Mouse (Mus musculus) frontal cortex, adult 2 months (tissue): ENCODE measurements around the gene Prl8a2. TPM values are rescaled to one million over a fixed set of nuclear protein-coding genes. Genes with fewer than 3 reads are reported as not detected.
A peak's percentile ranks its signal among the peaks of the same experiment; 100 is the strongest.

ENCODE experiments used
- DNase-seq, 2 experiments: peaks; one replicate each; pipeline ENCODE4 v3.0.0; 2022; ENCODE audit warnings: low spot score in 1 of 2; ENCODE audit errors: extremely low spot score in 1 of 2
- polyA plus RNA-seq: library from polyadenylated mRNA; depleted of rRNA; stranded (reverse); fragments of >200 nt; gene quantifications from 2 replicates; pipeline ENCODE4 v1.2.3, GENCODE M21; 2012; rRNA removed

Prl8a2 gene
- polyA plus RNA-seq = 1.9 and 6.0 TPM in 2 replicates

DNA sequence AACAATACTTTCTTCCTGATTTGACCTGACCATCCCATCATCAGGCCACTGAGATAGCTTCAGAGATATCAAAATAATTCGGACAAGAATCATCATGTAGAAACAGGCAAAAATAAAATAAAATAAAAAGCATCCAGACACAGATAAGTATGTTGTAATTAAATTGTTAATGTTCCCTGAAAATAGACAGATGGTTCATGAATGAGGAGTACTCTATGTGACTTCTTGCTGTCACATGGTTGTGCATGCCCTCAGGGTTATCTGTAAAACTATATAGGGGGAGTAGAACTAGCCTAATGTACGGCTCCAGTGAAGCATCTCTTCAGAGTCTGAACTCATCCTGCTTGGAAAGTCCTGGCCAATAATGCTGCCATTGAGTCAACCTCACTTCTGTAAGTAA, at the start of gene Prl8a2:
Gene Prl8a2 (plus strand): TSS at position 301 of the 400 bp plus-strand sequence.
- no peak for DNase-seq

DNA sequence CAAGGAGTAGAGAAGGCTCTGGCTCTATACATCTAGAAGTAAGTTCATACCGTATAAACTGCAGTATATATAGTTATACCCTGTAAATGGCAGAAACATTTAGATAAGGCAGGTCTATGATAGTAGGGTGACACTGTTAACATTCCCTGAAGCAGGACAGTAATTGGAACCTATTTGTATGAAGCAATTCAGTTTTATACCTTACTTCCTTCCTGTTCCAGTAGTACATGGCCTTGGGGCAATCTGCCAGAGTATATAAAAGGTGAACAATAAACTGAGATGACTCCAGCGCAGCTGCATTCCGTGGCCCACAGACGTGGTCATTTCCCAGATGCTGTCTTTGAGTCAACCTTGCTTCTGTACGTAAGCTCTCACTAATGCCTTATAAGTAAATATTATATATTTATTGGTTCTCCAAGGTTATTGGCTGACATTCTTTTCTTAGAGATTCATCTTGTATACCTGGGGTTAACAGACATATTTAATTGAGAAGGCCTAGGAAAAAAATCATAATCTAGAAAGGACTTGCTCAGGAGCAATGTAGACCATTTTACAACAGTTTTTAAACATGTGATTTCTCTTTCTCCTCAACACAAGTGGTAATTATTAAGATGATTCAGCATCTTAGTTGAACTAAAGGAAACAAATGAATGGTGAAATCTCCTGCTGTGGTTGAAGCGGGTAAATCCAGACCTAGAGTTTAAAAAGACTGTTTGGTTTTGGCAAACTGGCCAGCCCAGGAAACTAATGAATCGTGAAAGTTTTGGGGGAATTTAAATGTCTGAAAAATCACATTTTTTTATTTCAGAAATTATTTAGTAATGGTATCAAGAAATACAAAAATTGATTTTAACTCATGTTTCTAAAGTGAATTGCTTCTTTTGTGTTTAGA, 32.9 kb upstream of the Prl8a2 start, which contains the start of gene Prl6a1:
Gene Prl6a1 (plus strand): TSS at position 294 of the 892 bp plus-strand sequence.
- no peak for DNase-seq

- DNase-seq = no peak
Observed at GRCm38 (mm10) chr13:27334989-27335388, 10.5 kb upstream of the Prl8a2 start.

DNA sequence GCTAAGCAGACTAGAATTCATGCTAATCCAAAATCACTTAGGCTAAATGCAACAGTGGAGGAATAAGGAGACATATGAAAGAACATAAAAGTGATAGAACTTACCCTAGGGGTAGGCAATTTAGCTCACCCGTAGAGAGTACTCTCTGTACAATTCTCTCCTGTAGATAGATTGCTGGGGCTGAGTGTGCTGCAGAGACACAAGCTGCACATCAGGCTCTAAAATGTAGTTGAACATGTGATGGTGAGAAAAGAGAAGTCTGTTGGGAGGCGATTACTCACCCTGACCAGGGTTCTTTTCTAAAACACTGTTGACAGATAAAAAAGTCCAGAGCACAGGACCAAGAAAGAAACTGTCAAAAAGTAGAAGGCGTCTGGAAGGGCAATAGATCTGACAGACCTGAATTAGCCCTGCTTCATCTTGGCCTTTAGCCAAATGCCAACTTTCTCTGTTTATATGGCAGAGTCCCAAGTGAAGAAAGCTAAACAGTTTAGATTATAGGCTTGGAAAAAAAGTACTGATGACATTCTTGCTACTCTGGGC, 2.7 kb upstream of the Prl8a2 start:
- DNase-seq = no peak

- no peak for DNase-seq
Observed at GRCm38 (mm10) chr13:27390746-27391145, 45.3 kb downstream of the Prl8a2 start, which contains the start of gene Prl2b1. TSS of gene Prl2b1 (minus strand) at chr13:27390846.

DNA sequence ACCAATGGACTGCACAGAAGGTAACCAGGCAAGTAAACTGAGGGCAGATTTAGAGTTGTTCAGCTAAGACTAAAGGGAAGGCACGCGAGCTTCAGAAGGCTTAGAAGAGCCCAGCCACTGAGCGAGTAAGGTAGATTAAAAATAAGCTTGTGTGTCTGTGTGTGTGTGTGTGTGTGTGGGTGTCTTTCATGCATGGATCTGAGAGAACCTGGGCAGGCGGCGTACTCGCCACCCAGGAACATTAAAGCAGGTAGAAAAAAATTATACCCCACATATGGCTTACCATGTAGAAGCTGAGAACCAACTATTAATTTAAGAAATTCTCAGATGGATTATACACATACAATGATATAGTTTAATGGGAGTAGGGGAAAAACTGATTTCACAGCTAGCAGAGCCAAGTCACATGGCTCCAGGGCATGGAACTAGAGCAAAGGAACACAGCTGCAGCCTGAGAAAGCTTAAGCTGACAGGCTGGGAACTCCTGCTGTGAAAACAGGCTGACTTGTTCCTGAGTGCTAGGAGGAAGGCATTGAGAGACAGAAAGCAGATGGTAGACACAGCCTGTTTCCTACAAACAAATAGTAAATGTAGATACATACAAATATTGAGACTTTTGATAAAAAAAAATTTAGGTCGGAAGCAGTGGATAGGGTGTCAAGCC, 53.7 kb downstream of the Prl8a2 start:
- peak in 1 of 2 experiments; percentile 1 for DNase-seq

Other genes with a start within 250 kb of the Prl8a2 start
- not detected in 2 replicates for gene Prl3d2, start 224.0 kb upstream of the Prl8a2 start, polyA plus RNA-seq
- gene Prl3d3, start 188.9 kb upstream of the Prl8a2 start, polyA plus RNA-seq = not detected in 2 replicates
- not detected in 2 replicates for gene Prl3c1, start 149.0 kb upstream of the Prl8a2 start, polyA plus RNA-seq
- gene Prl3b1, start 103.8 kb upstream of the Prl8a2 start, polyA plus RNA-seq = 25.7 and 68.4 TPM in 2 replicates
- not detected in 2 replicates for gene Prl3a1, start 86.2 kb upstream of the Prl8a2 start, polyA plus RNA-seq
- gene Prl6a1, start 33.0 kb upstream of the Prl8a2 start, polyA plus RNA-seq = 0.28 and 0.63 TPM in 2 replicates
- gene Prl2b1, start 45.2 kb downstream of the Prl8a2 start, polyA plus RNA-seq = 4.4 and 12.1 TPM in 2 replicates
- gene Prl8a6, start 93.0 kb downstream of the Prl8a2 start, polyA plus RNA-seq = 0.17 TPM in 1 of 2 replicates, not detected in the other
- 0.12 and 0.59 TPM in 2 replicates for gene Prl8a8, start 167.5 kb downstream of the Prl8a2 start, polyA plus RNA-seq
- gene Prl8a9, start 218.9 kb downstream of the Prl8a2 start, polyA plus RNA-seq = 2.8 and 6.9 TPM in 2 replicates
- 0.25 TPM in 1 of 2 replicates, not detected in the other for gene Prl8a1, start 236.5 kb downstream of the Prl8a2 start, polyA plus RNA-seq